Mouse (Mus musculus) right cerebral cortex, postnatal 25 days (tissue): ENCODE results near the gene Olfr718-ps1.
"Not testable (repeated sequence)": the region's sequence is repeated elsewhere in the genome, so short reads cannot be mapped to it uniquely, and the experiment has no call there.

Experiments
- DNase-seq: peaks from one replicate; pipeline ENCODE4 v3.0.0; 2022

Gene Olfr718-ps1

DNA sequence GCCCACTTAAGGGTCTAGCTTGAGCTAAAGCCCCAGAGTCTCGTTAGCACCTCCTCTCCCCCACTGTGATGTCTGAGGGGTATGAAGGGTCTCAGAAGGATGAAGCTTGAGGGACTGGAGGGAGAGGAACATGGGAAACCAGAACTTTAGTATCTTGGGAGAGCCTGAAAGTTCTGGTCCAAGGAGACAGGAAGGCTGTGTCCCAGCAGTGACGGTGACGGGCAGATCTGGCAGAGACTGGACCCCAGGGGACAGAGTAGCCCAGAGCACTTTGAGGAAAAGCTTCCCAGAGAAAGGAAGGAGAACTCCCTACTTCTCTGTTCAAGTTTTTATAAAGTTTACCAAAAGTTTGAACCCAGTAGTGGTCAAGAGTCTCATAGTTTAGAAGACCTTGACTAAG is at the start of gene Olfr718-ps1:
TSS of gene Olfr718-ps1 (minus strand) at position 101 of the 400 bp plus-strand sequence.
- no peak for DNase-seq

DNA sequence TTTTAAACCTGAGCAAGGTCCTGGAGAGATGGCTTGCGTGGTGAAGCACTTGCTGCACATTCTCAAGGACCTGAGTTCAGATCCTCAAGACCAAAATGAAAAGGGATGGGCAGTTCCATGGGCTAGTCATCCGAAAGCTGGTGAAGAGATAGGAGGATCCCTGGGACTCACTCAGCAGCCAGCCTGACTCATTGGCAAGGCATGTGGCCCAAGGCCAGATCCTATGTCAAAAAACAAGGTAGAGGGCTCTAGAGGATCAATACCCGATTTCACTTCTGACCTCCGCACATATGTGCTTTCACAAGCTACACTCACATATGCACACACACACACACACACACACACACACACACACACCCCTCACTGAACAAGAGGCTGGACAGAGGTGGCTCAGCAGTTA is 49.1 kb upstream of the Olfr718-ps1 start:
- DNase-seq = no peak

DNA sequence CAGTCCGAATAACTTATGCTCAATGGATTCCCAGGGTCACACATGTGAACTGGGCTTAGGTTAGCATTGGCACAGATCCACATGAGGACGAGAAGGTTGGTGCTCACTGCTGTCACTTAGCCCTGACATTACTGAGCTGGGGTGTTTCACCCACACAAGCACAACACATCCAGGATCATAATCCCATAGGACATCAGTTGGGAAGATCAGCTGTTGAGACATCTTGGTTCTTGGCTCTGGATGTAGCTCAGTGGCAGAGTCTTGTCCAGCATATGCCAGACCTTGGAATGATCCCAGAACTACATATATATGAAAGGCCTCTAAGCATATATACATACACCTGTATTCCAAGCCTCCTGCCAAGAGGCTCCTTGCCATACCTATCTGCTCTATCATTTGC is 47.8 kb upstream of the Olfr718-ps1 start:
- no peak for DNase-seq

DNA sequence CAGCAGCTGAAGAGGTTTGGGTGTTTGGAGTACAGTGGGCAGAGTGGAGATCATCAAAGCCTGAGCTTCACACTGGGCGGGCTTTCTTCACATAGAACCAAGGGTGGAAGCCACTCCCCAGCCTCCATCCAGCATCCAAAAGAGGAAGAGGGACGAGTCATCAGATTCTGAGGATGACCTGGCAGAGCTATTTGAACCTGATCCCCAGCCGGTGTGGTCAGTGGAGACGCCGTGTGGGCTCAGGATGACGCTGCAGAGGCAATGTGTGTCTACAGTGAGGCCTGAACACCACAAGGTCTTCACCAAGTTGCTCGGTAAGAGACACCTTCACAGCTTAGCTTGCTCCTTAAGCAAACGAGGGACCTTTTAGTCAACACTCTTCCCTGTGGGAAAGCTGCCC is 47.4 kb upstream of the Olfr718-ps1 start:
- DNase-seq = not testable (repeated sequence)

- no peak for DNase-seq
Measured at GRCm38 (mm10) chr5:143192806-143193205, 45.4 kb upstream of the Olfr718-ps1 start.

DNA sequence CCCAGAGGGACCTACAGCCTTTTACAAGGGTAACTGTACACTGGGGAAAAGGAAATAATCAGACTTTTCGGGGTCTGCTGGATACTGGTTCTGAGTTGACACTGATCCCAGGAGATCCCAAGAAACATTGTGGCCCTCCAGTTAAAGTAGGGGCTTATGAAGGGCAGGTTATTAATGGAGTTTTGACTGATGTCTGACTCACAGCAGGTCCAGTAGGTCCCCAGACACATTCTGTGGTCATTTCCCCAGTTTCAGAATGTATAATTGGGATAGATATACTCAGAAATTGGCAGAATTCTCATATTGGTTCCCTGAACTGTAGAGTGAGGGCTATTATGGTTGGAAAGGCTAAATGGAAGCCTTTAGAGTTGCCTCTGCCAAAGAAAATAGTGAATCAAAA is 40.6 kb upstream of the Olfr718-ps1 start:
- DNase-seq = not testable (repeated sequence)

- peak; percentile 95 for DNase-seq
Measured at GRCm38 (mm10) chr5:143180255-143181076, 33.1 kb upstream of the Olfr718-ps1 start, which contains the start of the genes Rbak and Spdye4b. Gene Rbak (minus strand): TSS chr5:143180775. Gene Spdye4b (plus strand): TSS chr5:143181017.

- DNase-seq = no peak
Measured at GRCm38 (mm10) chr5:143179179-143179578, 31.8 kb upstream of the Olfr718-ps1 start.

DNA sequence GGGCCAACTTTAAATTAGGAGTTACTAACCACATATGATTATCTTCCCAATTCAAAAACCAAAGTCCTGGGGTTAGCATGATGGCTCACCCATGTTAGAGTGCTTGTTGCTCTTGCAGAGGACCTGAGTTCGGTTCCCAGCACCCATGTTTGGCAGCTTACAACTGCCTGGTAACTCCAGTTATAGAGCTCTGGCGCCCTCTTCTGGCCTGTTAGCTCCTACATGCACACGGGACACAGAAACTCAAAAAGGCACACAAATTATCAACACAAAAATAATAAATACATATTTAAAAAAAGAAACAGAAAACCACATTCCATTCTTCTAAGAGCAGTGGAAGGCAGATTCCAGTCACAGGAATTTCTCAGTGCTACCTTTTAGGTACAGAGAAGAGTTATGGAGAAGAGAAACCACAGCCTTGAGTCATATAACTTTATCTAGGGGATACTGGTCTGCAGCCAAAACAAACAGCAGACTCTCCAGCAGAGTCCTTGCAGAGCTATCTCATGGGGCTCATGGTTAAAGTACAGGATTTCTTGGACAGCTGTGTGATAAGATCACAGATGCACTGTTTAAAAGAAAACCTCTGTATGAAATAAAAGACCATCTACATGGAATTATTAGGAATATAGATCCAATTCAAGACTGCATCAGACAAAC is 30.3 kb upstream of the Olfr718-ps1 start:
- no peak for DNase-seq

GRCm38 (mm10) chr5:143175970-143176369 is 28.6 kb upstream of the Olfr718-ps1 start:
- DNase-seq = no peak

DNA sequence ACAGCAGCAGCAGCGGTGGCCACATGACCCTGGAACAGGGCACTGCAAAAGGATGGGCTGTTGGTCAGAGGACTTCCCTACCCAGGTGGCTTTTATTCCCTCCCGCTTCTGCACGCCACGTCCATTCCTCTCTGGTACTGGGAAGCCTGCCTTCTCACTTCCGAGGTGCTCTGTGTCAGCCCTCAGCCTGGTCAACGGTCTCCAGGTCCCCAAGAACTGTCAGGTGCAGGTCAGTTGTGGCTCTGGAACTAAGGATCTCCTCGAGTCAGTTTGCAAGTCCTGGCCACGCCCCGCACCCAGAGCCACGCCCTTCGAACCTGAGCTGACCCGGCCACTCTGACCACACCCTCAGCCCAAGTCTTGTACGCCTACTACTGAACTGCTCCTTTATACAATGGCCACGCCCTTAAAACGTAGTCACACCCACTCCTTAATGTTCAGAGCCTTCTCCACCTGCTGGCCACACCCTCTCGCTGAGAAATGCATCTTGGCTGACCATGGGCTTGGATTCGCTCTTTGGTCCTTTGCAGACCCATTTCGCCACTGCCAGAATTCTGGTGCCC is 18.2 kb upstream of the Olfr718-ps1 start:
- no peak for DNase-seq

GRCm38 (mm10) chr5:143155534-143155933 is 8.2 kb upstream of the Olfr718-ps1 start:
- DNase-seq = no peak

DNA sequence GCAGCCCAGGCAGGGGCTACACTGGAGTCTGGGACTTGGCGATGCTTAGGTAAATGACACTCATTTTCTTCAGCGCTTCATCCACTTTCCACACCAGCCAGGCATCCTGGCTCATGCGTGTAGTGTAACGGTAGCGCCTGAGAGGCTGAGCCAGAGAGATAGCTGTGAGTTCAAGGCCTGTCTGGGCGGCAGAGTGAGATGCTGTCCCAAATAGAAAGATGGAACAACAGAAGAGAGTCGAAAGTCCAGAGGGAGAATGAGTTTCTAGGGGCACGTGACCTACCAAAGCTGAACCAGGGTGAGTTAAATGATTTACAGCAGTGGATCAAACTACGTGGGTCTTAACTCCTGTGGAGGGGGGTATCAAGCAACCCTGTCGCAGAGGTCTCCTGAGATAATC is 6.4 kb upstream of the Olfr718-ps1 start:
- DNase-seq = no peak

GRCm38 (mm10) chr5:143150044-143150443 is 2.7 kb upstream of the Olfr718-ps1 start:
- DNase-seq = no peak

GRCm38 (mm10) chr5:143149536-143149935 is 2.2 kb upstream of the Olfr718-ps1 start:
- no peak for DNase-seq

GRCm38 (mm10) chr5:143148661-143149060 is 1.3 kb upstream of the Olfr718-ps1 start:
- no peak for DNase-seq

GRCm38 (mm10) chr5:143137580-143137979 is 9.8 kb downstream of the Olfr718-ps1 start:
- no peak for DNase-seq

GRCm38 (mm10) chr5:143135042-143135441 is 12.3 kb downstream of the Olfr718-ps1 start:
- no peak for DNase-seq

DNA sequence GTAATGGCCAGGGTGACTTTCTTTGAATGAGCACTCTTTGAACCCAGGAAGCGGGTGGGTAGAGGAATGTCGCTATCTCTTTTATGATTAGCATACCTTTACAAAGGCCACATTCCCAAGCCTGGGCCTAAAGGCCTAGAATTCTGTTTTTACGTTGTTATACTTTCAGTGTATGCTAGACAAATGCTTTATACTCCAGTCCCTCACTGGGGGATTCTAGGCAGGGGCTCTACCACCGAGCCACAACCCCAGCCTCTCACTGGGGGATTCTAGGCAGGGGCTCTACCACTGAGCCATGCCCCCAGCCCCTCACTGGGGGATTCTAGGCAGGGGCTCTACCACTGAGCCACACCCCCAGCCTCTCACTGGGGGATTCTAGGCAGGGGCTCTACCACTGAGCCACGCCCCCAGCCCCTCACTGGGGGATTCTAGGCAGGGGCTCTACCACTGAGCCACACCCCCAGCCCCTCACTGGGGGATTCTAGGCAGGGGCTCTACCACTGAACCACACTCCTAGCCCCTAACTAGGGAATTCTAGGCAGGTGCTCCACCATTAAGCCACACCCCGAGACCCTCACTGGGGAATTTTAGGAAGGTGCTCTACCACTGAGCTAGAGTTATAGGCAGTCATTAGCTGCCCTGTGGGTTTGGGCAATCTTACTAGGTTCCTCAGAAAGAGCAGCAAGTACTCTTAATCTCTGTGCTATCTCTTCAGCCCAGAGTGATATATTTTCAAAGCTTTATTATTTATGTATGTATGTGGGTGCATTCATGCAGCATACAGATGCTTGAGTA is 13.0 kb downstream of the Olfr718-ps1 start:
- not testable (repeated sequence) for DNase-seq

DNA sequence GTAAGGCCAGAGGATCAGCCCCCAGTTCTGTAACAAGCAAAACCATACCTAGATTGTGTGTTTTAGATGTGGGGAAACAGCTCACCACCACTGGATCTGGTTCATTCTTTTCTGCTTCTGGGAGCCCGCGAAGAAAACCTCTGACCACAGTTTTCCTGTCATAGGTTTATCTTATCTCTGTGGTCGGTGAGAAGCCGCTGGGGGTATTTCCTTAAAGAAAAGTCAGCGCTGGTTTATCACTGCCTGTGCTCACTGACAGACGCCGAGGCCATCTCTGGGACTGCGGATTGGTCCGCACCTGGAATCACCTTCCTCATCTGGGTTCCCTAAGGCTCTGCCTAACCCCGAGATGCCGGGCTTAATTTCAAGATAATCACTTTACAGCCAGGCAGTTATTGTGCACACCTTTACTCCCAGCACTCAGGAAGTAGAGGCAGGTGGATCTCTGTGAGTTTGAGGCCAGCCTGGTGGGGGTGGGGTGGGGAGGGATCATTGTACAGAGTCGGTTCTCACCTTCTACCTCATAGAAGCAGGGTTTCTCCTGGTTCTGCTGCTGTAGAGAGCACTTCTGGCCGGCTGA is 14.4 kb downstream of the Olfr718-ps1 start:
- DNase-seq = no peak

DNA sequence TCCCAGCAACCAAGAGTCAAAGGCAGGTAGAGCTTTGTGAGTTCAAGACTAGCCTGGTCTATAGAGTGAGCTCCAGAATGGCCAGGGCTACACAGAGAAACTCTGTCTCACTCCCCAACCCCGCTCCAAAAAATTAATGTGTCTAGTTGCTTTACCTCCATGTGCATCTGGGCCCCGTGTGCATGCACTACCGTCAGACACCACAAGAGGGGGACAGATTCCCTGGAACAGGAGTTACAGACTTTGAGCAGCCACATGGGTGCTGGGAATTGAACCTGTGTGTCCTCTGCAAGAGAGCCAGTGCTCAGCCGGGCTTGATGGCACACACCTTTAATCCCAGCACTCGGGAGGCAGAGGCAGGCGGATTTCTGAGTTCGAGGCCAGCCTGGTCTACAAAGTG is 17.0 kb downstream of the Olfr718-ps1 start:
- DNase-seq = no peak

DNA sequence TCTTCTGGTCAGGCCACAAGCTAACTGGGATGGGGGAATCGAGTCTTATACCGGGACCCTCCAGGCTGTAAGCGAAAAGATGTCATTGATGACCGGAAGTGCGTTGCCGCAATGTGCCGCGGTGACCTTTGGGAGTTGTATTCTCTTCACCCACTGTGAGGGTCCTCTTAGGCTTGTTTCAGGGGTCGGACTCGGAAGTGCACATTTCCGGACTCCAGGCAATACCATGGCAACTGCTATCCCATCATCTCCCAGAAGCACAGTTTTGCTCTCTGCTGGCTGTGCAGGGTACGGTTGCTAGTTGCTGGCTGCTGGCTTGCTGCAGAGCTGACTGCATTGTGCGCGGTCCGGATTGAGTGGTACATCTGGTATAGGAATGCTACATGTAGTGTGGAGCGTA is 18.3 kb downstream of the Olfr718-ps1 start:
- DNase-seq = no peak

- DNase-seq = no peak
Measured at GRCm38 (mm10) chr5:143127837-143128236, 19.5 kb downstream of the Olfr718-ps1 start.
